Mouse (Mus musculus) cerebellum, adult 18-20 months (tissue): ENCODE data around the gene Prm3.

Source experiments
- DNase-seq, 2 experiments: peaks; one replicate each; pipeline ENCODE4 v3.0.0; 2021

Gene Prm3

GRCm38 (mm10) chr16:10788866-10789265, 1.8 kb downstream of the Prm3 start:
- no peak for DNase-seq

- DNase-seq, result no peak
Observed at GRCm38 (mm10) chr16:10788271-10788670, 2.4 kb downstream of the Prm3 start, which contains the start of gene Tnp2. TSS of gene Tnp2 (minus strand) at chr16:10788660.

- no peak for DNase-seq
Observed at GRCm38 (mm10) chr16:10787548-10788058, 3.1 kb downstream of the Prm3 start.

GRCm38 (mm10) chr16:10786782-10787547, 3.7 kb downstream of the Prm3 start:
- DNase-seq, result no peak

- peak; percentile 84 to 91 for DNase-seq
Observed at GRCm38 (mm10) chr16:10786288-10786687, 4.4 kb downstream of the Prm3 start.

GRCm38 (mm10) chr16:10785371-10786231, 5.1 kb downstream of the Prm3 start, which contains the start of gene Socs1:
TSS of gene Socs1 (minus strand) at chr16:10785536.
- peak; percentile 71 to 73 for DNase-seq

- DNase-seq, result peak; percentile 85 to 91
Observed at GRCm38 (mm10) chr16:10784793-10785370, 5.8 kb downstream of the Prm3 start.

GRCm38 (mm10) chr16:10783883-10784792, 6.6 kb downstream of the Prm3 start:
- DNase-seq, result peak; percentile 32 to 50

- DNase-seq, result no peak
Observed at GRCm38 (mm10) chr16:10783451-10783850, 7.3 kb downstream of the Prm3 start.

- no peak for DNase-seq
Observed at GRCm38 (mm10) chr16:10783152-10783434, 7.6 kb downstream of the Prm3 start.

- DNase-seq, result no peak
Observed at GRCm38 (mm10) chr16:10782377-10783151, 8.2 kb downstream of the Prm3 start.

GRCm38 (mm10) chr16:10781862-10782371, 8.8 kb downstream of the Prm3 start:
- no peak for DNase-seq

GRCm38 (mm10) chr16:10780631-10781120, 10.0 kb downstream of the Prm3 start:
- DNase-seq, result no peak

- DNase-seq, result no peak
Observed at GRCm38 (mm10) chr16:10777579-10778160, 13.0 kb downstream of the Prm3 start.

GRCm38 (mm10) chr16:10776322-10776721, 14.4 kb downstream of the Prm3 start:
- no peak for DNase-seq

- no peak for DNase-seq
Observed at GRCm38 (mm10) chr16:10774726-10775125, 16.0 kb downstream of the Prm3 start.

- DNase-seq, result no peak
Observed at GRCm38 (mm10) chr16:10773543-10773942, 17.2 kb downstream of the Prm3 start.

- DNase-seq, result no peak
Observed at GRCm38 (mm10) chr16:10771769-10772510, 18.8 kb downstream of the Prm3 start.

- DNase-seq, result no peak
Observed at GRCm38 (mm10) chr16:10770531-10771325, 20.0 kb downstream of the Prm3 start.
